Mouse (Mus musculus): ENCODE results near the gene Urod. TPM values are rescaled to one million over a fixed set of nuclear protein-coding genes. Genes with fewer than 3 reads are reported as not detected.

Urod gene
- total RNA-seq, 1 experiment = 65.8 TPM

- H3K36me3 ChIP-seq (ENCODE audit: control insufficient read depth, insufficient read depth, low read length, poor library complexity, severe bottlenecking) = no peaks in the 10 kb centered on the region
- DNase-seq (ENCODE audit: low read depth, low spot score) = no peak
- in situ Hi-C loops (cut with MboI; ENCODE audit: low sequenced_read_pairs in 2 of 2, unreplicated experiment in 2 of 2) = no loop called here
Observed at GRCm38 (mm10) chr4:117001957-117002356, 7.7 kb upstream of the Urod start.

GRCm38 (mm10) chr4:116999513-117000154, 5.4 kb upstream of the Urod start:
- H3K36me3 ChIP-seq (ENCODE audit: control insufficient read depth, insufficient read depth, low read length, poor library complexity, severe bottlenecking) = no peaks in the 10 kb centered on the region
- H3K4me3 ChIP-seq (ENCODE audit: insufficient read depth in 1 of 2, low read depth in 1 of 2, low read length in 2 of 2, poor library complexity in 1 of 2, severe bottlenecking in 1 of 2) = no peak overlapping the region
- TF ChIP-seq MAFK (IDR thresholded peaks at IDR 0.05; ENCODE audit: insufficient read depth, low read depth, low read length) (no peak), ZC3H11A (IDR thresholded peaks at IDR 0.05; ENCODE audit: borderline replicate concordance, low read depth, low read length) (no peak), ZNF384 (IDR thresholded peaks at IDR 0.05; ENCODE audit: low read depth, low read length) (no peak), CHD2 (IDR thresholded peaks at IDR 0.05; ENCODE audit: low read depth, low read length) (no peak), HCFC1 (IDR thresholded peaks at IDR 0.05; ENCODE audit: borderline replicate concordance, insufficient read depth, low read length) (no peak)
- H3K27ac ChIP-seq (ENCODE audit: insufficient read depth, low read depth, low read length, poor library complexity, severe bottlenecking) = no peak overlapping the region
- in situ Hi-C loops (cut with MboI; ENCODE audit: low sequenced_read_pairs in 2 of 2, unreplicated experiment in 2 of 2) = loop anchor here in 1 of 2 experiments (10.0 kb wide), 1 partner anchor 175 kb away; the partner anchor contains the start of gene Hpdl
- H3K9ac ChIP-seq (ENCODE audit: insufficient read depth, low read depth, low read length, poor library complexity, severe bottlenecking) = no peak overlapping the region
- peaks cover 0 to 19% of the 10 kb centered on the region in 2 experiments; a peak in 2 of 4 replicates for H3K4me1 ChIP-seq (ENCODE audit: control insufficient read depth in 2 of 2, insufficient read depth in 2 of 2, low read length in 2 of 2, poor library complexity in 1 of 2)
- DNase-seq (ENCODE audit: low read depth, low spot score) = no peak
- no peaks in the 10 kb centered on the region for H3K9me3 ChIP-seq (ENCODE audit: control insufficient read depth, insufficient read depth, low read depth, low read length)

More at GRCm38 (mm10) chr4:117001957-117002356, 7.7 kb upstream of the Urod start:
- Histone ChIP-seq H3K4me3 (ENCODE audit: insufficient read depth in 1 of 2, low read depth in 1 of 2, low read length in 2 of 2, poor library complexity in 1 of 2, severe bottlenecking in 1 of 2) (peak overlapping the region in 1 of 2 experiments; percentile 38; a peak in 1 of 4 replicates), H3K4me1 (ENCODE audit: control insufficient read depth in 2 of 2, insufficient read depth in 2 of 2, low read length in 2 of 2, poor library complexity in 1 of 2) (peaks cover 3 to 12% of the 10 kb centered on the region in 2 experiments; a peak in 2 of 4 replicates), H3K27ac (ENCODE audit: insufficient read depth, low read depth, low read length, poor library complexity, severe bottlenecking) (no peak overlapping the region), H3K9ac (ENCODE audit: insufficient read depth, low read depth, low read length, poor library complexity, severe bottlenecking) (0 out of 2 replicates have a peak overlapping the region, but pooled peaks have one; percentile 41), H3K9me3 (ENCODE audit: control insufficient read depth, insufficient read depth, low read depth, low read length) (no peaks in the 10 kb centered on the region)
- no peak for TF ChIP-seq ZNF384 (IDR thresholded peaks at IDR 0.05; ENCODE audit: low read depth, low read length)
- TF ChIP-seq CHD2 (IDR thresholded peaks at IDR 0.05; ENCODE audit: low read depth, low read length) = no peak
- no peak for TF ChIP-seq ZC3H11A (IDR thresholded peaks at IDR 0.05; ENCODE audit: borderline replicate concordance, low read depth, low read length)
- TF ChIP-seq HCFC1 (IDR thresholded peaks at IDR 0.05; ENCODE audit: borderline replicate concordance, insufficient read depth, low read length) = no peak
- TF ChIP-seq MAFK (IDR thresholded peaks at IDR 0.05; ENCODE audit: insufficient read depth, low read depth, low read length) = no peak

- peaks cover 3% of the 10 kb centered on the region; the same call in 1 of the 2 replicates for H3K36me3 ChIP-seq (ENCODE audit: control insufficient read depth, insufficient read depth, low read length, poor library complexity, severe bottlenecking)
- DNase-seq (ENCODE audit: low read depth, low spot score) = no peak
- H3K4me1 ChIP-seq (ENCODE audit: control insufficient read depth in 2 of 2, insufficient read depth in 2 of 2, low read length in 2 of 2, poor library complexity in 1 of 2) = peaks cover 0 to 7% of the 10 kb centered on the region in 2 experiments; a peak in 1 of 4 replicates
- no peak overlapping the region for H3K27ac ChIP-seq (ENCODE audit: insufficient read depth, low read depth, low read length, poor library complexity, severe bottlenecking)
- TF ChIP-seq HCFC1 (IDR thresholded peaks at IDR 0.05; ENCODE audit: borderline replicate concordance, insufficient read depth, low read length) (no peak), ZNF384 (IDR thresholded peaks at IDR 0.05; ENCODE audit: low read depth, low read length) (no peak), ZC3H11A (IDR thresholded peaks at IDR 0.05; ENCODE audit: borderline replicate concordance, low read depth, low read length) (no peak), MAFK (IDR thresholded peaks at IDR 0.05; ENCODE audit: insufficient read depth, low read depth, low read length) (no peak), CHD2 (IDR thresholded peaks at IDR 0.05; ENCODE audit: low read depth, low read length) (no peak)
- in situ Hi-C loops (cut with MboI; ENCODE audit: low sequenced_read_pairs in 2 of 2, unreplicated experiment in 2 of 2) = loop anchor here in 1 of 2 experiments (10.0 kb wide), 1 partner anchor 171 kb away; the partner anchor contains the start of gene Hpdl
- peak overlapping the region; percentile 67 for H3K9ac ChIP-seq (ENCODE audit: insufficient read depth, low read depth, low read length, poor library complexity, severe bottlenecking)
- peak overlapping the region; percentile 82 to 86 for H3K4me3 ChIP-seq (ENCODE audit: insufficient read depth in 1 of 2, low read depth in 1 of 2, low read length in 2 of 2, poor library complexity in 1 of 2, severe bottlenecking in 1 of 2)
- no peaks in the 10 kb centered on the region for H3K9me3 ChIP-seq (ENCODE audit: control insufficient read depth, insufficient read depth, low read depth, low read length)
Observed at GRCm38 (mm10) chr4:116995798-116996135, 1.6 kb upstream of the Urod start.

- Histone ChIP-seq H3K4me3 (ENCODE audit: insufficient read depth in 1 of 2, low read depth in 1 of 2, low read length in 2 of 2, poor library complexity in 1 of 2, severe bottlenecking in 1 of 2) (peak within 1 kb of the TSS; percentile 82 to 86), H3K9me3 (ENCODE audit: control insufficient read depth, insufficient read depth, low read depth, low read length) (no peaks in the 10 kb centered on the region), H3K36me3 (ENCODE audit: control insufficient read depth, insufficient read depth, low read length, poor library complexity, severe bottlenecking) (peaks cover 3% of the 10 kb centered on the region; the same call in 1 of the 2 replicates), H3K9ac (ENCODE audit: insufficient read depth, low read depth, low read length, poor library complexity, severe bottlenecking) (peak within 1 kb of the TSS; percentile 74), H3K4me1 (ENCODE audit: control insufficient read depth in 2 of 2, insufficient read depth in 2 of 2, low read length in 2 of 2, poor library complexity in 1 of 2) (peaks cover under 1 to 9% of the 10 kb centered on the region in 2 experiments; a peak in 2 of 4 replicates), H3K27ac (ENCODE audit: insufficient read depth, low read depth, low read length, poor library complexity, severe bottlenecking) (no peak within 1 kb of the TSS)
- in situ Hi-C loops (cut with MboI; ENCODE audit: low sequenced_read_pairs in 2 of 2, unreplicated experiment in 2 of 2) = loop anchor here in 1 of 2 experiments (10.0 kb wide), 1 partner anchor 170 kb away; the partner anchor contains the start of gene Hpdl
- TF ChIP-seq HCFC1 (IDR thresholded peaks at IDR 0.05; ENCODE audit: borderline replicate concordance, insufficient read depth, low read length) (0 out of 2 replicates have a peak, but pooled peaks have one; percentile 34), ZNF384 (IDR thresholded peaks at IDR 0.05; ENCODE audit: low read depth, low read length) (no peak)
- peak; percentile 48 for DNase-seq (ENCODE audit: low read depth, low spot score)
Observed at GRCm38 (mm10) chr4:116995131-116995797, 1.1 kb upstream of the Urod start, which contains the start of gene Hectd3. Gene Hectd3, plus strand, starts transcription at chr4:116995317.
